Mouse (Mus musculus) hindbrain, postnatal 0 days (tissue): ENCODE measurements at regions not wholly inside any gene's neighbourhood (a gene's known extent, or its start where the extent isn't known, plus 50 kb on each side); places are given as distances from the start of the nearest gene placed in this dataset.
"Not testable (repeated sequence)": the region's sequence is repeated elsewhere in the genome, so short reads cannot be mapped to it uniquely, and the experiment has no call there.

Experiments
- ATAC-seq: fragments of 200-750 bp; cut with Nextera tagmentation; 2 replicates; pipeline ENCODE4 v1.8.0; 2017; ENCODE audit warnings: mild to moderate bottlenecking, moderate TSS enrichment, moderate library complexity
- DNase-seq: peaks from one replicate; pipeline ENCODE4 v3.0.0-alpha.2; 2015; ENCODE audit warnings: low spot score
- H3K27ac ChIP-seq: fragments of 300-500 bp; sonication (generic); 2 replicates; pipeline ENCODE4 v1.5.1; 2014; ENCODE audit warnings: mild to moderate bottlenecking
- H3K27me3 ChIP-seq: fragments of 300-500 bp; sonication (generic); 2 replicates; pipeline ENCODE4 v1.6.1; 2014; ENCODE audit warnings: low read length, mixed read lengths; ENCODE audit not compliant: insufficient read depth
- H3K36me3 ChIP-seq: fragments of 300-500 bp; sonication (generic); 2 replicates; pipeline ENCODE4 v1.6.1; 2014; ENCODE audit warnings: low read length, mixed read lengths; ENCODE audit not compliant: insufficient read depth
- H3K4me1 ChIP-seq: fragments of 300-500 bp; sonication (generic); 2 replicates; pipeline ENCODE4 v1.6.1; 2014; ENCODE audit warnings: antibody characterized with exemption, low read length, mixed read lengths; ENCODE audit not compliant: insufficient read depth
- H3K4me2 ChIP-seq: fragments of 300-500 bp; sonication (generic); 2 replicates; pipeline ENCODE4 v1.6.1; 2014; ENCODE audit warnings: low read depth, mild to moderate bottlenecking, low read length, moderate library complexity, mixed read lengths
- H3K4me3 ChIP-seq: fragments of 300-500 bp; sonication (generic); 2 replicates; pipeline ENCODE4 v1.5.1; 2014; ENCODE audit warnings: low read length
- H3K9ac ChIP-seq: fragments of 300-500 bp; sonication (generic); replicated peaks from 2 replicates; pipeline ENCODE4 v1.6.1; 2014; ENCODE audit warnings: mild to moderate bottlenecking, low read length, moderate library complexity, mixed read lengths
- H3K9me3 ChIP-seq: fragments of 300-500 bp; sonication (generic); 2 replicates; pipeline ENCODE4 v1.6.1; 2016; ENCODE audit warnings: low read length, mixed read lengths
- CTCF ChIP-seq: IDR thresholded peaks from 2 replicates; pipeline ENCODE4 v1.5.1; 2016; ENCODE audit warnings: antibody characterized with exemption, control low read depth, low read depth
- WGBS: fragments of 180-500 bp; shearing (Covaris S2); extraction: QIAGEN DNeasy Blood & Tissue Kit; methylation state at CpG from one replicate; pipeline ENCODE4 v1.1.7; 2014; 5-methylcytosine and 5-hydroxymethylcytosine counted together

- H3K9me3 ChIP-seq = not testable (repeated sequence)
Observed at GRCm38 (mm10) chr14:27562564-27562963, 54.3 kb upstream of the Ccdc66 start.

GRCm38 (mm10) chr14:27561974-27562373 is 53.7 kb upstream of the Ccdc66 start:
- DNase-seq, H3K27ac ChIP-seq, H3K36me3 ChIP-seq, H3K4me3 ChIP-seq, H3K9ac ChIP-seq, H3K9me3 ChIP-seq, H3K27me3 ChIP-seq, H3K4me2 ChIP-seq, ATAC-seq, H3K4me1 ChIP-seq: not testable (repeated sequence)
- 94% methylated on average over 9 of the region's 9 CpGs for WGBS

More at GRCm38 (mm10) chr14:27562564-27562963, 54.3 kb upstream of the Ccdc66 start:
- H3K4me2 ChIP-seq, H3K4me3 ChIP-seq, H3K27me3 ChIP-seq, H3K4me1 ChIP-seq, H3K9ac ChIP-seq, ATAC-seq, H3K27ac ChIP-seq, H3K36me3 ChIP-seq, DNase-seq: not testable (repeated sequence)
- WGBS = 93% methylated on average over 11 of the region's 11 CpGs

- Histone ChIP-seq H3K9me3 (no peaks in the 10 kb centered on the region), H3K4me2 (no peak overlapping the region), H3K9ac (no peak overlapping the region), H3K4me3 (no peak overlapping the region), H3K27ac (no peak overlapping the region), H3K36me3 (no peaks in the 10 kb centered on the region), H3K4me1 (no peaks in the 10 kb centered on the region), H3K27me3 (no peaks in the 10 kb centered on the region)
- 41% methylated on average over 4 of the region's 4 CpGs for WGBS
- TF ChIP-seq CTCF = peak; percentile 67
- peak; percentile 53 for DNase-seq
- ATAC-seq = no peak
Observed at GRCm38 (mm10) chr14:27560434-27560833, 52.2 kb upstream of the Ccdc66 start.

GRCm38 (mm10) chr14:27558794-27559491 is 50.7 kb upstream of the Ccdc66 start:
- H3K27me3 ChIP-seq = no peaks in the 10 kb centered on the region
- 65% methylated on average over 3 of the region's 3 CpGs for WGBS
- no peak overlapping the region for H3K9ac ChIP-seq
- DNase-seq (no peak), ATAC-seq (no peak)
- H3K36me3 ChIP-seq = no peaks in the 10 kb centered on the region
- H3K9me3 ChIP-seq = no peaks in the 10 kb centered on the region
- no peak for TF ChIP-seq CTCF
- H3K4me3 ChIP-seq = no peak overlapping the region
- no peak overlapping the region for H3K4me2 ChIP-seq
- H3K27ac ChIP-seq = no peak overlapping the region
- no peaks in the 10 kb centered on the region for H3K4me1 ChIP-seq
